Mouse (Mus musculus) cerebellum, adult 8-10 months (tissue): ENCODE measurements at regions not wholly inside any gene's neighbourhood (a gene's known extent, or its start where the extent isn't known, plus 50 kb on each side); places are given as distances from the start of the nearest gene placed in this dataset.

Source experiments
- DNase-seq: peaks from one replicate; pipeline ENCODE4 v3.0.0; 2022

- DNase-seq: no peak
Observed at GRCm38 (mm10) chr6:31995977-31996376, 54.1 kb upstream of the 1700012A03Rik start.

GRCm38 (mm10) chr6:31995249-31995648 lies 54.8 kb upstream of the 1700012A03Rik start:
- no peak for DNase-seq

- no peak for DNase-seq
Observed at GRCm38 (mm10) chr6:31985698-31986097, 64.3 kb upstream of the 1700012A03Rik start.

GRCm38 (mm10) chr6:31976705-31977104 lies 73.3 kb upstream of the 1700012A03Rik start:
- no peak for DNase-seq

GRCm38 (mm10) chr6:31948063-31948481 lies 102.0 kb upstream of the 1700012A03Rik start:
- no peak for DNase-seq

GRCm38 (mm10) chr6:31946572-31946971 lies 103.5 kb upstream of the 1700012A03Rik start:
- no peak for DNase-seq

- DNase-seq: no peak
Observed at GRCm38 (mm10) chr6:31945347-31945746, 104.7 kb upstream of the 1700012A03Rik start.

- no peak for DNase-seq
Observed at GRCm38 (mm10) chr6:31944546-31944945, 105.5 kb upstream of the 1700012A03Rik start.

GRCm38 (mm10) chr6:31942696-31943095 lies 107.3 kb upstream of the 1700012A03Rik start:
- no peak for DNase-seq

- DNase-seq: peak; percentile 80
Observed at GRCm38 (mm10) chr6:31938216-31938814, 111.7 kb upstream of the 1700012A03Rik start.

GRCm38 (mm10) chr6:31937146-31937545 lies 112.9 kb upstream of the 1700012A03Rik start:
- DNase-seq: no peak

GRCm38 (mm10) chr6:31934826-31935225 lies 115.2 kb upstream of the 1700012A03Rik start:
- DNase-seq: peak; percentile 21

GRCm38 (mm10) chr6:31933956-31934355 lies 116.1 kb upstream of the 1700012A03Rik start:
- DNase-seq: no peak

GRCm38 (mm10) chr6:31933364-31933763 lies 116.7 kb upstream of the 1700012A03Rik start:
- no peak for DNase-seq

- DNase-seq: no peak
Observed at GRCm38 (mm10) chr6:31931116-31931515, 118.9 kb upstream of the 1700012A03Rik start.

- no peak for DNase-seq
Observed at GRCm38 (mm10) chr6:31929165-31929564, 120.9 kb upstream of the 1700012A03Rik start.

- DNase-seq: peak; percentile 59
Observed at GRCm38 (mm10) chr6:31927181-31927580, 122.9 kb upstream of the 1700012A03Rik start.

GRCm38 (mm10) chr6:31924669-31925046 lies 125.4 kb upstream of the 1700012A03Rik start:
- DNase-seq: no peak

GRCm38 (mm10) chr6:31923951-31924668 lies 125.9 kb upstream of the 1700012A03Rik start:
- DNase-seq: no peak

- no peak for DNase-seq
Observed at GRCm38 (mm10) chr6:31921561-31922152, 128.4 kb upstream of the 1700012A03Rik start.

- peak; percentile 67 for DNase-seq
Observed at GRCm38 (mm10) chr6:31917411-31918131, 132.5 kb upstream of the 1700012A03Rik start.

GRCm38 (mm10) chr6:31901791-31902190 lies 148.3 kb upstream of the 1700012A03Rik start:
- no peak for DNase-seq

- DNase-seq: no peak
Observed at GRCm38 (mm10) chr6:31899055-31899454, 151.0 kb upstream of the 1700012A03Rik start.
